Mouse (Mus musculus) forebrain, embryonic 13.5 days (tissue): ENCODE measurements at regions not wholly inside any gene's neighbourhood (a gene's known extent, or its start where the extent isn't known, plus 50 kb on each side); places are given as distances from the start of the nearest gene placed in this dataset.
"Not testable (repeated sequence)": the region's sequence is repeated elsewhere in the genome, so short reads cannot be mapped to it uniquely, and the experiment has no call there.

Experiments
- ATAC-seq: fragments of 200-750 bp; cut with Nextera tagmentation; 2 replicates; pipeline ENCODE4 v1.8.0; 2017
- H3K27ac ChIP-seq: fragments of 300-500 bp; sonication (generic); 2 replicates; pipeline ENCODE4 v1.5.1; 2015; ENCODE audit warnings: inconsistent platforms, mild to moderate bottlenecking, moderate library complexity
- H3K27me3 ChIP-seq: fragments of 300-500 bp; sonication (generic); 2 replicates; pipeline ENCODE4 v1.6.1; 2015; ENCODE audit warnings: mild to moderate bottlenecking, inconsistent platforms
- H3K36me3 ChIP-seq: fragments of 300-500 bp; sonication (generic); 2 replicates; pipeline ENCODE4 v1.6.1; 2015; ENCODE audit warnings: mild to moderate bottlenecking, inconsistent platforms; ENCODE audit not compliant: poor library complexity, severe bottlenecking
- H3K4me1 ChIP-seq: fragments of 300-500 bp; sonication (generic); 2 replicates; pipeline ENCODE4 v1.6.1; 2015; ENCODE audit warnings: inconsistent platforms
- H3K4me2 ChIP-seq: fragments of 300-500 bp; sonication (generic); 2 replicates; pipeline ENCODE4 v1.6.1; 2015; ENCODE audit warnings: inconsistent platforms, mild to moderate bottlenecking, moderate library complexity
- H3K4me3 ChIP-seq: fragments of 300-500 bp; sonication (generic); 2 replicates; pipeline ENCODE4 v1.5.1; 2015; ENCODE audit warnings: mild to moderate bottlenecking, inconsistent platforms
- H3K9ac ChIP-seq: fragments of 300-500 bp; sonication (generic); 2 replicates; pipeline ENCODE4 v1.6.1; 2015; ENCODE audit warnings: mild to moderate bottlenecking, inconsistent platforms
- H3K9me3 ChIP-seq: fragments of 300-500 bp; sonication (generic); replicated peaks from 2 replicates; pipeline ENCODE4 v1.6.1; 2016; ENCODE audit warnings: inconsistent platforms
- WGBS: fragments of 180-500 bp; shearing (Covaris S2); methylation state at CpG from one replicate; pipeline ENCODE4 v1.1.7; 2015; 5-methylcytosine and 5-hydroxymethylcytosine counted together

GRCm38 (mm10) chr7:62179387-62179786 lies 167.0 kb upstream of the Ndn start:
- H3K4me3 ChIP-seq = no peak overlapping the region
- no peak for ATAC-seq
- H3K9me3 ChIP-seq = no peaks in the 10 kb centered on the region
- H3K27ac ChIP-seq = no peak overlapping the region
- WGBS = 63% methylated on average over 2 of the region's 2 CpGs
- no peak overlapping the region for H3K9ac ChIP-seq
- peaks cover 22% of the 10 kb centered on the region; the same call in 1 of the 2 replicates for H3K36me3 ChIP-seq
- H3K4me2 ChIP-seq = no peak overlapping the region
- H3K27me3 ChIP-seq = no peaks in the 10 kb centered on the region
- no peaks in the 10 kb centered on the region for H3K4me1 ChIP-seq

GRCm38 (mm10) chr7:62208529-62208928 lies 137.8 kb upstream of the Ndn start:
- Histone ChIP-seq H3K9me3 (no peaks in the 10 kb centered on the region; the same call in 1 of the 2 replicates), H3K4me1 (no peaks in the 10 kb centered on the region), H3K36me3 (peaks cover 13% of the 10 kb centered on the region), H3K4me3 (peak overlapping the region; percentile 34), H3K4me2 (peak overlapping the region; percentile 59), H3K9ac (peak overlapping the region; percentile 51; the same call in 1 of the 2 replicates), H3K27me3 (no peaks in the 10 kb centered on the region), H3K27ac (no peak overlapping the region)
- ATAC-seq = no peak

GRCm38 (mm10) chr7:62209117-62209700 lies 137.2 kb upstream of the Ndn start:
- no peak overlapping the region for H3K27ac ChIP-seq
- no peaks in the 10 kb centered on the region; the same call in 1 of the 2 replicates for H3K9me3 ChIP-seq
- 30% methylated on average over 12 of the region's 12 CpGs for WGBS
- no peaks in the 10 kb centered on the region for H3K27me3 ChIP-seq
- no peaks in the 10 kb centered on the region for H3K4me1 ChIP-seq
- peak; percentile 94 for ATAC-seq
- peak overlapping the region; percentile 58; the same call in 1 of the 2 replicates for H3K9ac ChIP-seq
- H3K4me3 ChIP-seq = peak overlapping the region; percentile 43
- peaks cover 6% of the 10 kb centered on the region; the same call in 1 of the 2 replicates for H3K36me3 ChIP-seq
- H3K4me2 ChIP-seq = peak overlapping the region; percentile 42

GRCm38 (mm10) chr7:62225184-62225583 lies 121.2 kb upstream of the Ndn start:
- Histone ChIP-seq H3K27ac (no peak overlapping the region), H3K4me3 (no peak overlapping the region), H3K9ac (no peak overlapping the region), H3K4me2 (no peak overlapping the region), H3K4me1 (no peaks in the 10 kb centered on the region), H3K36me3 (no peaks in the 10 kb centered on the region), H3K9me3 (0 out of 2 replicates have a peak, but pooled peaks cover under 1% of the 10 kb centered on the region), H3K27me3 (no peaks in the 10 kb centered on the region)
- ATAC-seq = no peak
- WGBS = 27% methylated on average over 4 of the region's 4 CpGs

- peak; percentile 22; the same call in 1 of the 2 replicates for ATAC-seq
- H3K4me3 ChIP-seq = no peak overlapping the region
- H3K9ac ChIP-seq = no peak overlapping the region
- H3K27me3 ChIP-seq = no peaks in the 10 kb centered on the region
- peaks cover 16% of the 10 kb centered on the region for H3K4me1 ChIP-seq
- H3K9me3 ChIP-seq = no peaks in the 10 kb centered on the region
- H3K36me3 ChIP-seq = no peaks in the 10 kb centered on the region
- WGBS = 6% methylated on average over 1 of the region's 1 CpGs
- no peak overlapping the region for H3K27ac ChIP-seq
- H3K4me2 ChIP-seq = no peak overlapping the region
Observed at GRCm38 (mm10) chr7:62227727-62228126, 118.6 kb upstream of the Ndn start.

GRCm38 (mm10) chr7:62230713-62231112 lies 115.7 kb upstream of the Ndn start:
- Histone ChIP-seq H3K4me3 (peak overlapping the region; percentile 9; the same call in 1 of the 2 replicates), H3K27ac (peak overlapping the region; percentile 68), H3K4me2 (peak overlapping the region; percentile 51), H3K9me3 (no peaks in the 10 kb centered on the region), H3K4me1 (peaks cover 19% of the 10 kb centered on the region), H3K27me3 (no peaks in the 10 kb centered on the region), H3K9ac (no peak overlapping the region), H3K36me3 (no peaks in the 10 kb centered on the region)
- peak; percentile 46 for ATAC-seq
- WGBS = 5% methylated on average over 2 of the region's 2 CpGs

- ATAC-seq = peak; percentile 95
- WGBS = 17% methylated on average over 13 of the region's 13 CpGs
- H3K4me3 ChIP-seq = peak overlapping the region; percentile 9; the same call in 1 of the 2 replicates
- H3K27ac ChIP-seq = peak overlapping the region; percentile 68
- H3K36me3 ChIP-seq = no peaks in the 10 kb centered on the region
- no peak overlapping the region for H3K9ac ChIP-seq
- peak overlapping the region; percentile 51 for H3K4me2 ChIP-seq
- H3K9me3 ChIP-seq = no peaks in the 10 kb centered on the region
- H3K4me1 ChIP-seq = peaks cover 19% of the 10 kb centered on the region
- no peaks in the 10 kb centered on the region for H3K27me3 ChIP-seq
Observed at GRCm38 (mm10) chr7:62231120-62231574, 115.2 kb upstream of the Ndn start.

- ATAC-seq = no peak
- Histone ChIP-seq H3K36me3 (no peaks in the 10 kb centered on the region), H3K4me2 (no peak overlapping the region), H3K9me3 (no peaks in the 10 kb centered on the region), H3K27me3 (no peaks in the 10 kb centered on the region), H3K4me3 (no peak overlapping the region), H3K27ac (peak overlapping the region; percentile 41; the same call in 1 of the 2 replicates), H3K4me1 (peaks cover 19% of the 10 kb centered on the region), H3K9ac (no peak overlapping the region)
- WGBS = 47% methylated on average over 5 of the region's 5 CpGs
Observed at GRCm38 (mm10) chr7:62232076-62232475, 114.3 kb upstream of the Ndn start.

GRCm38 (mm10) chr7:62234037-62234436 lies 112.3 kb upstream of the Ndn start:
- no peak overlapping the region for H3K9ac ChIP-seq
- H3K4me3 ChIP-seq = no peak overlapping the region
- H3K27me3 ChIP-seq = no peaks in the 10 kb centered on the region
- no peak overlapping the region for H3K4me2 ChIP-seq
- no peaks in the 10 kb centered on the region for H3K36me3 ChIP-seq
- no peaks in the 10 kb centered on the region; the same call in 1 of the 2 replicates for H3K9me3 ChIP-seq
- H3K4me1 ChIP-seq = peaks cover 19% of the 10 kb centered on the region
- no peak overlapping the region for H3K27ac ChIP-seq
- WGBS = 67% methylated on average over 6 of the region's 6 CpGs
- no peak for ATAC-seq

GRCm38 (mm10) chr7:62235766-62236165 lies 110.6 kb upstream of the Ndn start:
- 60% methylated on average over 1 of the region's 1 CpGs for WGBS
- Histone ChIP-seq H3K27ac (no peak overlapping the region), H3K4me1 (peaks cover 17% of the 10 kb centered on the region), H3K4me3 (no peak overlapping the region), H3K36me3 (no peaks in the 10 kb centered on the region), H3K27me3 (no peaks in the 10 kb centered on the region), H3K9ac (no peak overlapping the region), H3K4me2 (no peak overlapping the region), H3K9me3 (no peaks in the 10 kb centered on the region; the same call in 1 of the 2 replicates)
- ATAC-seq = no peak

- Histone ChIP-seq H3K27ac (peak overlapping the region; percentile 85), H3K4me3 (no peak overlapping the region), H3K36me3 (no peaks in the 10 kb centered on the region), H3K4me2 (peak overlapping the region; percentile 29), H3K27me3 (no peaks in the 10 kb centered on the region), H3K9ac (no peak overlapping the region), H3K9me3 (no peaks in the 10 kb centered on the region), H3K4me1 (peaks cover 2% of the 10 kb centered on the region; the same call in 1 of the 2 replicates)
- ATAC-seq = peak; percentile 96
- WGBS = 26% methylated on average over 8 of the region's 8 CpGs
Observed at GRCm38 (mm10) chr7:62261688-62262114, 84.7 kb upstream of the Ndn start.

- H3K9ac ChIP-seq, H3K4me2 ChIP-seq, H3K9me3 ChIP-seq, H3K4me1 ChIP-seq, H3K36me3 ChIP-seq, H3K27me3 ChIP-seq, ATAC-seq, H3K4me3 ChIP-seq: not testable (repeated sequence)
- peak overlapping the region; percentile 85; the same call in 1 of the 2 replicates for H3K27ac ChIP-seq
- WGBS = 45% methylated on average over 2 of the region's 2 CpGs
Observed at GRCm38 (mm10) chr7:62262174-62262573, 84.2 kb upstream of the Ndn start.
